Mouse (Mus musculus) C2C12 (cell line): ENCODE results near the gene Hes2. TPM values are rescaled to one million over a fixed set of nuclear protein-coding genes. Genes with fewer than 3 reads are reported as not detected.
A peak's percentile ranks its signal among the peaks of the same experiment; 100 is the strongest.

Experiments used
- H3K27me3 ChIP-seq: one replicate; pipeline ENCODE4 v1.6.1; 2011; ENCODE audit not compliant: control insufficient read depth, insufficient read depth, insufficient read length
- H3K36me3 ChIP-seq: one replicate; pipeline ENCODE4 v1.6.1; 2011; ENCODE audit not compliant: control insufficient read depth, insufficient read depth
- H3K4me3 ChIP-seq: one replicate; pipeline ENCODE4 v1.5.1; 2011; ENCODE audit warnings: mild to moderate bottlenecking, control low read depth; ENCODE audit not compliant: poor library complexity, insufficient read depth, severe bottlenecking
- H3K79me2 ChIP-seq: one replicate; pipeline ENCODE4 v1.6.1; 2011; ENCODE audit not compliant: control insufficient read depth, insufficient read depth
- H3K79me3 ChIP-seq: one replicate; pipeline ENCODE4 v1.6.1; 2011; ENCODE audit warnings: low read depth, control low read depth
- H3ac ChIP-seq: one replicate; pipeline ENCODE3; 2011; ENCODE audit warnings: low read depth; ENCODE audit not compliant: control insufficient read depth, insufficient read length
- CEBPB ChIP-seq: IDR thresholded peaks from one replicate; pipeline ENCODE4 v1.6.1; 2011; ENCODE audit warnings: low read depth, mild to moderate bottlenecking, control low read depth, moderate library complexity
- CTCF ChIP-seq: IDR thresholded peaks from one replicate; pipeline ENCODE4 v1.5.1; 2011; ENCODE audit not compliant: control insufficient read depth, insufficient read depth, insufficient read length
- FOSL1 ChIP-seq: IDR thresholded peaks from one replicate; pipeline ENCODE4 v1.8.0; 2011; ENCODE audit warnings: mild to moderate bottlenecking, low read length; ENCODE audit not compliant: poor library complexity, insufficient read depth, severe bottlenecking
- MAX ChIP-seq: IDR thresholded peaks from one replicate; pipeline ENCODE4 v1.6.1; 2011; ENCODE audit warnings: mild to moderate bottlenecking, control low read depth
- MYOD1 ChIP-seq: IDR thresholded peaks from one replicate; pipeline ENCODE4 v1.6.1; 2011; ENCODE audit warnings: low read depth; ENCODE audit not compliant: control insufficient read depth, insufficient read length
- MYOG ChIP-seq: IDR thresholded peaks from one replicate; pipeline ENCODE4 v1.6.1; 2011; ENCODE audit not compliant: control insufficient read depth, insufficient read length; ENCODE audit errors: extremely low read depth
- USF1 ChIP-seq: IDR thresholded peaks from one replicate; pipeline ENCODE4 v1.6.1; 2011; ENCODE audit warnings: low read depth, mild to moderate bottlenecking, control low read depth, moderate library complexity
- polyA plus RNA-seq: library from polyadenylated mRNA; unstranded; fragments of >200 nt; fragmentation: generic; extraction: Trizol; gene quantifications from one replicate; pipeline ENCODE4 v1.2.1, GENCODE M21; 2012; ENCODE audit warnings: missing spikeins

The Hes2 gene
- polyA plus RNA-seq, 1 experiment: not detected

- TF ChIP-seq CTCF (peak; percentile 53), MYOD1 (no peak), MAX (no peak)
- no peaks in the 10 kb centered on the region for H3K79me2 ChIP-seq
- no peaks in the 10 kb centered on the region for H3K36me3 ChIP-seq
- H3K4me3 ChIP-seq: no peak overlapping the region
- no peaks in the 10 kb centered on the region for H3K79me3 ChIP-seq
- peak overlapping the region; percentile 53 for H3ac ChIP-seq
- peaks cover 37% of the 10 kb centered on the region for H3K27me3 ChIP-seq
Measured at GRCm38 (mm10) chr4:152130771-152131653, 27.7 kb upstream of the Hes2 start.

GRCm38 (mm10) chr4:152131809-152132771, 26.6 kb upstream of the Hes2 start:
- no peaks in the 10 kb centered on the region for H3K79me2 ChIP-seq
- TF ChIP-seq MYOG (no peak), MYOD1 (no peak), USF1 (no peak)
- no peak overlapping the region for H3ac ChIP-seq
- peaks cover 26% of the 10 kb centered on the region for H3K27me3 ChIP-seq
- no peak overlapping the region for H3K4me3 ChIP-seq
- no peaks in the 10 kb centered on the region for H3K36me3 ChIP-seq
- no peaks in the 10 kb centered on the region for H3K79me3 ChIP-seq

GRCm38 (mm10) chr4:152132772-152133169, 25.9 kb upstream of the Hes2 start:
- peaks cover 22% of the 10 kb centered on the region for H3K27me3 ChIP-seq
- no peaks in the 10 kb centered on the region for H3K79me3 ChIP-seq
- no peak overlapping the region for H3ac ChIP-seq
- H3K79me2 ChIP-seq: no peaks in the 10 kb centered on the region
- no peaks in the 10 kb centered on the region for H3K36me3 ChIP-seq
- no peak for TF ChIP-seq MAX
- TF ChIP-seq FOSL1: no peak
- no peak for TF ChIP-seq USF1
- no peak for TF ChIP-seq CEBPB
- no peak for TF ChIP-seq CTCF
- TF ChIP-seq MYOD1: no peak
- no peak for TF ChIP-seq MYOG
- no peak overlapping the region for H3K4me3 ChIP-seq

- H3K27me3 ChIP-seq: peaks cover 17% of the 10 kb centered on the region
- H3K4me3 ChIP-seq: no peak overlapping the region
- H3K36me3 ChIP-seq: no peaks in the 10 kb centered on the region
- no peak for TF ChIP-seq CTCF
- no peak for TF ChIP-seq CEBPB
- no peak for TF ChIP-seq USF1
- TF ChIP-seq FOSL1: no peak
- no peak for TF ChIP-seq MAX
- no peak for TF ChIP-seq MYOG
- no peak for TF ChIP-seq MYOD1
- H3K79me3 ChIP-seq: no peaks in the 10 kb centered on the region
- H3K79me2 ChIP-seq: no peaks in the 10 kb centered on the region
- no peak overlapping the region for H3ac ChIP-seq
Measured at GRCm38 (mm10) chr4:152133213-152133612, 25.5 kb upstream of the Hes2 start.

- Histone ChIP-seq H3K79me3 (no peaks in the 10 kb centered on the region), H3K36me3 (no peaks in the 10 kb centered on the region), H3K4me3 (no peak overlapping the region), H3ac (no peak overlapping the region), H3K27me3 (peaks cover 14% of the 10 kb centered on the region), H3K79me2 (no peaks in the 10 kb centered on the region)
- TF ChIP-seq MYOD1 (no peak), CTCF (peak; percentile 59), FOSL1 (no peak), USF1 (no peak), CEBPB (no peak), MAX (no peak), MYOG (no peak)
Measured at GRCm38 (mm10) chr4:152134507-152134906, 24.2 kb upstream of the Hes2 start.
